Mouse (Mus musculus): ENCODE measurements around the gene Pgap1.

The Pgap1 gene

DNA sequence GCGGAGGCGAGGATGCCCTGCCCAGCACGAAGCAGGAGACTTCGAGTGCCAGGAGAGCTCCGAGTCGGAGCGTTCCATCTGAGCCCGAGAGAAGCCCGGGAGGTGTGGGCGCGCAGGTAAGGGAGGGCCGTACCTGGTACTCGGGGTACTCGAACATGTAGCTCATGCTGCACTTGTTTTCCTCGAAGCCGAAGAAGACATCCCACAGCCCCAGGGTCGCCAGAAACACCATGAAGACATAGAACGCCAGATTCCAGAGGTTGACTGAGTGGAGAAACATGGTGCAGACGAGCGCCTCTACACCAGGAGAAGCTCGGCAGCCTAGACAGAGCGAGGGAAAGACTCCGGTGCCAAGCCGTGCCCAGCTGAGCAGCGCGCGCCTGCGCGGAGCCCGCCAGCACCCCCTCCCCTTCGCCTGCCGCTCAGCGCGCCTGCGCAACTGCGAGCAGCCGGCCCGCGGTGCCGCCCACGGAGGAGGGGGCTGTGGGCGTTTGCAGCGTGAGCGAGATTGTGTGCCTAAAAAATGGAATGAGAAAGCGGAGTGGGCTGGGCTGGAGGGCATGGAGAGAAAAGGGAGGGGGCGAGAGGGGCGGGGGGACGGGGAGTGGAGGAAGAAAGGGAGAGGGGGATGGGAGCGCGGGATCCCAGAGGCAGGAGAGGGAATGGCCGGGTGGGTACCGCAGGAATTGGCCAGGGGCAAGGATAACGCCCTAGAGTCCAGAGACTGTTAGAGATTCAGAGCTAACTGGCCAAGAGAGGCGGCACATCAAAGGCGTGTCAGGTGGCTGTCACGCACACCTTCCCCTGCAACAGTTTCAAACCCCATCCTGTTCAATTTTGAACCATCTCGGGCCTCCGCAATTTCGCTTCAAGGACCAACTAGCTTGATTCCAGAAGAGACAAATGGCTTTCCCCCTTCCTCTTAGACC, at the start of gene Pgap1:
Gene Pgap1 (minus strand): TSS at position 384 of the 929 bp plus-strand sequence.
- no peak for TF ChIP-seq GATA4 (IDR thresholded peaks at IDR 0.05; ENCODE audit: insufficient replicate concordance, low read length)

DNA sequence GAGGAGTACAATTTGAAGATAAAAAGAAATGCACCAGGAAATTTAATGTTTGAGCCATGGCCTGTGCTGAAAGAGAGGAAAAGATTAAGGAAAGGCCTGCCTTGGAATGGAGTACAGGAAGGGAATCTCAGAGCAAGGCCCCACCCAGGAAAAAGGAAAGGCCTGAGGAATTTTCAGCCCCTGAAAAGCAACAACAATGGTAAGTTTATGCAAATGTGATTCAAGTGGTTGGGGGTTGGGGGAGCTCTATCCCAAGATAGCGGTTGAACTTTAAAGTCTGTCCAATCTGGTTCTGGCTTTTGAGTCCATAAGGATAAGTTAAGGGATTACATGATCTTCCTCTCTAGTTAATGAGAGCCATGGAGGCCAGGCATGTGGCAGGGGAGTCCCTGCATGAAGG, 49.5 kb upstream of the Pgap1 start:
- no peak for TF ChIP-seq GATA4 (IDR thresholded peaks at IDR 0.05; ENCODE audit: insufficient replicate concordance, low read length)

GRCm38 (mm10) chr1:54601692-54602091, 44.2 kb upstream of the Pgap1 start:
- TF ChIP-seq GATA4 (IDR thresholded peaks at IDR 0.05; ENCODE audit: insufficient replicate concordance, low read length), result no peak

GRCm38 (mm10) chr1:54600275-54600674, 42.8 kb upstream of the Pgap1 start:
- no peak for TF ChIP-seq GATA4 (IDR thresholded peaks at IDR 0.05; ENCODE audit: insufficient replicate concordance, low read length)

DNA sequence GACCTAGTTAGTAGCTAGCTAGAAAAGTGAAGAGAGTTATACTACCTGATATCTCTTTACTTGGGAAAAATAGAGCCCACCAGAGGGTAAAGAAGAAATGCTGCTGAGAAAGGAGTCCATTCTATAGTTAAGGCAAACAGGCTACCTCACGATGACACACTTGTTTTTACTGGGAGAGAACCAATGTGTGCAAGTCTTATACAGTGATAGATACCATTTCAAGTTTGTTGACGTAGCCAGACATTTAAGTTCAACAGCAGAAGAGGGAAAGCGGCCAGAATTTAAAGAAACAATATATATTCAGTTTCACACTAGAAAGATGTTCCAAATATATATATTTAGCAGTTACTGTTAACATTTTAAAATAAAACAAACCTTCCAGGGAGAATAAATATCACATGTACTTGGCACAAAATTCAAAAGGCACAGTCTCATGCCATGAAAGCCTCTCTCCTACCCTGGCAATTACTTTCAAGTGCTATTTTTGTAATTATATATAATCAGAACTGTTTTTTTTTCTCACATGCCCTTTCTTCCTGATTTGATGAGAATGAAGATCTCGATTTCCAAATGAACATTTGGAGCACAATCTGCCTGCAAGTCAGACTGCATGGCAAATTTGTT, 40.2 kb upstream of the Pgap1 start:
- TF ChIP-seq GATA4 (IDR thresholded peaks at IDR 0.05; ENCODE audit: insufficient replicate concordance, low read length), result no peak

DNA sequence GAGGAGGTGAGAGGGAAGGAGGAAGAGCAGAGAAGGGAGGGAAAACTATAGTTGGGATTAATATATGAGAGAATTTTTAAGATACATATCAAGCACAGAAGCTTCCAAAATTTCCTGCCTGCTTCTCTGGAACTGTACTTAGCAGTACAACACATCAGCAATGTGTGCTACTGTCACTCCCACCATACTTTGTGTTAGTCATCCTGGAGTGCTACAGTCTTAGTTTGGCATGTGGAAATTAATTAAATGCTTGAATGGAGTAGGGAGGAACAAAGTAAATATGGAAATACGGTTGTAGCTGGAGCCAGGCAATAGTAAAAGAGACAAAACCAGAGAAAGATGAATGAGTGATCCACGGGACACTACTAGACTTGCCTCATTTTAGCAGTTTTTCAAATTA, 38.7 kb upstream of the Pgap1 start:
- TF ChIP-seq GATA4 (IDR thresholded peaks at IDR 0.05; ENCODE audit: insufficient replicate concordance, low read length), result no peak

GRCm38 (mm10) chr1:54587076-54587475, 29.6 kb upstream of the Pgap1 start:
- TF ChIP-seq GATA4 (IDR thresholded peaks at IDR 0.05; ENCODE audit: insufficient replicate concordance, low read length), result no peak

DNA sequence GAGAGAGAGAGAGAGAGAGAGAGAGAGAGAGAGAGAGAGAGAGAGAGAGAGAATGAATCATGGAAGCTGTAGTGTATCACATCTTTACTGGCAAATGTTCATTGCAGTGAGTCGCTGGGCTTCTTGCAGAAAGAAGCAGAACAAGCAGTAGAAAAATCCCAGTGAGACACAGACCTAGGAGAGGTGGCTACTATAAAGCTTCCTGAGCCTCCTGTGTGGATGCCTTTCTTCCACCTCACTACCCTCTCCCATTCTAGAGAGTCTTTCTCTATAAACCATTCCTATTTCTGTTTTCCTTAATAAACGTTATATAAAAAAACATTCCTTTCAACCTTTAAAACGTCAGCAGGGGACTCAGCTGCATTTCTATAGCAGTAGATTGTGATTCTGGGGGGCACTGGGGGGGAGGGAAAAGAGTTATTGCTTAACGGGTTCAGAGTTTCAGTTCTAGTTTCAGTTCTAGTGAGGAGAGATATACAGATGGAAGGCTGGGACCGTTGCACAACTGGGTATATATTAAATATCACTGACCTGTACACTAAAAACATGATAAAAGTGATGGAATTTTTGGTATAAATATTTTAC, 28.6 kb upstream of the Pgap1 start:
- no peak for TF ChIP-seq GATA4 (IDR thresholded peaks at IDR 0.05; ENCODE audit: insufficient replicate concordance, low read length)

DNA sequence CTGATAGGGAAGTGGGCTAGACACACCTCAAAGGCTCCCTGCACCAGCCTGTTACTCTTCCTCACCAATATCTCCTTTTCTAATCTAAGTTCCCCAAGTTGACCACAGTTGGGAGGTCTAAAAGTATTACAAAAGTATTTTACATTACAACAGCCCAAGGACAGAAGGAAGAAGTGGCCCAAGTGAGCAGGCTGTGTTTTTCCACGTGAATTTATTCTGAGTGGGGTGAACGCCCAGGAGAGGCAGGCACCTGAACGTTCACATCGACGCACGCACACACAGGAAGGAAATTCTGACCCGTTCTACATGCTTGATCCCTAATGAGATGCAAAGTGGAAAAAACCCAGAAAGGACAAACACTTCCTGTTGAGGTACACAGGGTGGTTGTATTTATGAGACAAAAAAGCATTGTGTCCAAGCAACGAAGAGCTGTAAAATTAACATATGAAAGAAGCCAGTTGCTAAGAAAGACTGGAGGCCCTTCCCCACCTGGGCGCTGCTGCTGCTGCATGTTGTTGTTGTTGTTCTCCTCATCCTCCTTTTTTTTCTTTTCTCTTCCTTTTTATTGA, 27.9 kb upstream of the Pgap1 start:
- TF ChIP-seq GATA4 (IDR thresholded peaks at IDR 0.05; ENCODE audit: insufficient replicate concordance, low read length), result no peak

DNA sequence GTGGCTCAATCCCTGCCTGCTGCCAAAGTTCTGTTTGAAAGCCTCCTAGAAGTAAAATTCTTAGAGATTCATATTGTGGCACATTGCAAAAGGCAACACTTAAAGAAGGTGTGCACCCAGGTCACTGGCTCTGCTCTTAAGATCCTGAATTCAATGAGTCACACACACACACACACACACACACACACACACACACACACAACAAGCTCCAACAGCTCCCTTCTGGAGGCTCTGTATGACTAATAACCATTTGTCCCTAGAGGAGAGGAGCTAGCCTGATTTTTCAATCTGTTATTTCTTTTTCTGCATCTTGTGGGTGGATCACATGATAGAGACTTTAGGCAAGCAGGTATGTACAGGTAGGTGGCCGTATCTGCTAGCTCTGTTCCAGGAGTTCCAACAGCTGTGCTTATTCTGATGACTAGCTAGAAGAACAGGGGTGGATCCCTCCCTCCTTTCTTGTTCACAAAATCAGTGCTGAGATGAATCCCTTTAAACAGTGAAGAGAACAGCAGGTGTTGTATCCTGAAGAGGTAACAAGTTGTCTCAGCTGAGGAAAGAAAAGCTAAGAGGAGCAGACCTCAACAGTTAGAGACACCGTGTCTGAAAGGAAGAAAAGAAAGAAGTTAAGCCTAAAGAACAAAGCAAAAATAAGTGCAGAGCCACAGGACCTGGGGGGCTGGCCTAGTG, 27.2 kb upstream of the Pgap1 start:
- no peak for TF ChIP-seq GATA4 (IDR thresholded peaks at IDR 0.05; ENCODE audit: insufficient replicate concordance, low read length)

DNA sequence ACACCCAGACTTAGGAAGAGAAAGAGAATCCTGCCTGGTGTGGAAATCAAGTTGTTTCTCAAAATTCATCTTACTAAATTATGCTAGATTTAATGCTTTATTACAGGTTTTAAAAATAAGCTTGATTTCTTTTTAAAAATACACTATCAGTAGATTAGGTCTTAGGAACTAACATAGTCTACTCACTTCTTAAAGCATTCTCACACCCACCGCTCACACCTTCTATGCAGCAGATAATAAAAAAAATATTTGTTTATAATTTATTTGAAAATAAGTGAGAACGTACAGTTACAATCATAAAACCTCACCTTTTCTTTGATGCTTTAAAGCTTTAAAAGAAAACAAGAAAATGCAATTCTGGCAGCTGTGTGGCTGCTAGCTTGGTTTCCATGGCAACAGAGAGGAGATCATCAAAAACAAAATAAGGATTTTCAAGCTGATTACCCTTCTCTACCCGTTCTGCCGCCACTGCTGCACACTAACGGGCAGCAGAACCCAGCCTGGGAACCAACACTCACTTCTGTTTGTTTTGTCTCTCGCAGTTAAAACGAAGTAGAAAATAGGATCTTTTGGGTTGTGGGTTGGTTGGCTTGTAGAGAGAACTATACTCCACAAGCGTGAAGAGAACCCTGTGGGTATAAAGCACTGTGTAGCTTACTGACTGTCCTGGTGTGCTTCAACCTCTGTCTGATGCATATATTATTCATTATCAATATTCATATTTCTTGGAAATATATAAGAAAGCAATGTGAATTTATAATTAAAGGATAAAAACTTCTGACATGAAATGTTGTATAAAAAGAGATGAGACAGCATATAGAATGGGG, 21.1 kb upstream of the Pgap1 start:
- no peak for TF ChIP-seq GATA4 (IDR thresholded peaks at IDR 0.05; ENCODE audit: insufficient replicate concordance, low read length)

DNA sequence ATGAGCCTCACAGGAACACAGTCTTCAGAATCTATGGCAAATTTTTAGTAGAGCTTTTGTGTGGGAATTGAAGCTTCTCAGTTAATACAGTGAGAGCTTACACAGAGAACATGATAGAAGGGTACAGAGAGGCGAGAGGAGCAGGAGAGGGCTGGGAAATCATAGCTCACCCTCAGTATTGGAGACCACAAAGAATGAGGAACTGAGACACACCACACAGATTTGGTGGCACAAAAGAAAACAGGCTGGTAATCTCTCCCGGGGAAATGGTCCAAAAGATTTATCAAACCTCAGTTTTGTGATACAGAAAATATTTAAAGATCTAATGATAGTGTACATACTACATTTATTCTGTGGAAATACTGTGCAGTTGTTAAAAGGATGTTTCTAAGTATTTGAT, 11.6 kb upstream of the Pgap1 start:
- TF ChIP-seq GATA4 (IDR thresholded peaks at IDR 0.05; ENCODE audit: insufficient replicate concordance, low read length), result no peak

- TF ChIP-seq GATA4 (IDR thresholded peaks at IDR 0.05; ENCODE audit: insufficient replicate concordance, low read length), result no peak
Measured at GRCm38 (mm10) chr1:54563923-54564322, 6.4 kb upstream of the Pgap1 start.

GRCm38 (mm10) chr1:54556586-54557221, 780 bp downstream of the Pgap1 start:
- TF ChIP-seq GATA4 (IDR thresholded peaks at IDR 0.05; ENCODE audit: insufficient replicate concordance, low read length), result no peak
